In genomic region chr13:21911147-21911546, GRCm38 (mm10) we compare ENCODE assay signal across 8 mouse cellular contexts. TPM values are rescaled to one million over a fixed set of nuclear protein-coding genes. Genes with fewer than 3 reads are reported as not detected.
DNase-seq lines count a peak whose midpoint lies in the region; ATAC-seq and TF ChIP-seq lines count a peak whose summit lies in the region.

No protein-coding gene starts in this region.

- peak overlapping the region; percentile 27 for H3K4me3 ChIP-seq in lung, embryonic 14.5 days (ENCODE audit: low read depth, low read length)
- H3K4me3 ChIP-seq in G1E (ENCODE audit: low read depth, low read length) = peak overlapping the region; percentile 57; the same call in 1 of the 2 replicates
- peak overlapping the region; percentile 34 for H3K4me3 ChIP-seq in embryonic facial prominence, embryonic 14.5 days (ENCODE audit: low read depth, low read length)
- peak overlapping the region; percentile 50 for H3K4me3 ChIP-seq in limb, embryonic 10.5 days

- H3K9ac ChIP-seq in lung, embryonic 14.5 days = peak overlapping the region; percentile 45; the same call in 1 of the 2 replicates
- peak overlapping the region; percentile 2; the same call in 1 of the 2 replicates for H3K9ac ChIP-seq in embryonic facial prominence, embryonic 14.5 days (ENCODE audit: low read depth, low read length)

- 4% methylated on average over 17 of the region's 17 CpGs for WGBS in lung, embryonic 14.5 days
- WGBS in embryonic facial prominence, embryonic 14.5 days = 5% methylated on average over 17 of the region's 17 CpGs
- WGBS in limb, embryonic 10.5 days = under 1% methylated on average over 17 of the region's 17 CpGs

- peak; percentile 60 for ATAC-seq in lung, embryonic 14.5 days (ENCODE audit: insufficient read depth)
- no peak for ATAC-seq in G1E (ENCODE audit: extremely low read depth, insufficient number of reproducible peaks, low FRiP score, poor library complexity, severe bottlenecking)
- no peak for ATAC-seq in embryonic facial prominence, embryonic 14.5 days (ENCODE audit: low read depth)
- ATAC-seq in granulocyte monocyte progenitor cell, adult 5-6 weeks (replicated peaks; ENCODE audit: poor library complexity, severe bottlenecking) = no peak

- H3K4me2 ChIP-seq in lung, embryonic 14.5 days = peak overlapping the region; percentile 53
- peak overlapping the region; percentile 39 for H3K4me2 ChIP-seq in embryonic facial prominence, embryonic 14.5 days (ENCODE audit: low read depth, low read length)

- H3K27ac ChIP-seq in lung, embryonic 14.5 days (ENCODE audit: low read depth) = no peak overlapping the region
- no peak overlapping the region for H3K27ac ChIP-seq in embryonic facial prominence, embryonic 14.5 days (replicated peaks; ENCODE audit: low read depth, low read length)
- peak overlapping the region; percentile 78 for H3K27ac ChIP-seq in limb, embryonic 10.5 days

- H3K9me3 ChIP-seq in lung, embryonic 14.5 days (ENCODE audit: low read depth, low read length) = no peaks in the 10 kb centered on the region
- H3K9me3 ChIP-seq in G1E (replicated peaks) = no peaks in the 10 kb centered on the region
- H3K9me3 ChIP-seq in embryonic facial prominence, embryonic 14.5 days (ENCODE audit: control insufficient read depth, low read length) = no peaks in the 10 kb centered on the region
- no peaks in the 10 kb centered on the region for H3K9me3 ChIP-seq in limb, embryonic 10.5 days (replicated peaks)

- no peaks in the 10 kb centered on the region for H3K27me3 ChIP-seq in lung, embryonic 14.5 days (ENCODE audit: insufficient read depth, low read length)
- no peaks in the 10 kb centered on the region for H3K27me3 ChIP-seq in G1E (ENCODE audit: insufficient read depth, low read length)
- H3K27me3 ChIP-seq in embryonic facial prominence, embryonic 14.5 days (replicated peaks; ENCODE audit: control insufficient read depth, insufficient read depth, low read length) = peaks cover 16% of the 10 kb centered on the region
- H3K27me3 ChIP-seq in limb, embryonic 10.5 days (ENCODE audit: low read depth, poor library complexity, severe bottlenecking) = 0 out of 2 replicates have a peak, but pooled peaks cover 3% of the 10 kb centered on the region

- no peak for TF ChIP-seq CTCF in lung, embryonic 14.5 days (IDR thresholded peaks at IDR 0.05; ENCODE audit: low read depth)
- no peak for TF ChIP-seq CTCF in G1E (IDR thresholded peaks at IDR 0.05; ENCODE audit: low read depth, low read length)

- no peaks in the 10 kb centered on the region for H3K36me3 ChIP-seq in lung, embryonic 14.5 days (ENCODE audit: insufficient read depth)
- no peaks in the 10 kb centered on the region for H3K36me3 ChIP-seq in G1E (replicated peaks)
- no peaks in the 10 kb centered on the region for H3K36me3 ChIP-seq in embryonic facial prominence, embryonic 14.5 days (ENCODE audit: control insufficient read depth, insufficient read depth, low read length)
- no peaks in the 10 kb centered on the region for H3K36me3 ChIP-seq in limb, embryonic 10.5 days

- 0 out of 2 replicates have a peak, but pooled peaks cover 8% of the 10 kb centered on the region for H3K4me1 ChIP-seq in lung, embryonic 14.5 days (ENCODE audit: insufficient read depth)
- peaks cover 51% of the 10 kb centered on the region for H3K4me1 ChIP-seq in G1E (ENCODE audit: insufficient read depth, low read depth, low read length)
- H3K4me1 ChIP-seq in embryonic facial prominence, embryonic 14.5 days (ENCODE audit: control insufficient read depth, insufficient read depth, low read length) = peaks cover 5% of the 10 kb centered on the region; the same call in 1 of the 2 replicates
- peaks cover 20% of the 10 kb centered on the region for H3K4me1 ChIP-seq in limb, embryonic 10.5 days

- peak; percentile 86 for DNase-seq in lung, embryonic 14.5 days
- no peak for DNase-seq in lung, postnatal 14 days
- DNase-seq in G1E (ENCODE audit: low spot score) = no peak
- DNase-seq in embryonic facial prominence, embryonic 14.5 days (ENCODE audit: low spot score) = peak; percentile 25
- peak; percentile 86 for DNase-seq in limb, embryonic 10.5 days (ENCODE audit: low spot score)
- DNase-seq in retina, postnatal 1 day = peak; percentile 52
- DNase-seq in urinary bladder, postnatal 36 days (ENCODE audit: low spot score in 2 of 2) = no peak

RNA-seq across cellular contexts. Expression of gene Zfp184, which starts 33.7 kb away (rescaled TPM):
- 16.0 and 16.4 TPM in 2 replicates for polyA plus RNA-seq in lung, embryonic 14.5 days (2014; fragmentation: Nextera tagmentation; extraction: Ambion mirVana)
- total RNA-seq in G1E (2014; fragmentation: Nextera tagmentation) = 10.4 and 20.1 TPM in 2 replicates
- 2.2 and 3.6 TPM in 2 replicates for total RNA-seq in G1E (2017)
- polyA plus RNA-seq in G1E (2012) = 0.20 and 0.26 TPM in 2 replicates
- 7.6 and 8.9 TPM in 2 replicates for polyA plus RNA-seq in embryonic facial prominence, embryonic 14.5 days (2014; fragmentation: Nextera tagmentation; extraction: Ambion mirVana)
- polyA plus RNA-seq in limb, embryonic 10.5 days (2016; fragmentation: Nextera tagmentation; extraction: Ambion mirVana) = 22.4 and 27.0 TPM in 2 replicates
- total RNA-seq in granulocyte monocyte progenitor cell, adult 5-6 weeks (2014; fragmentation: Nextera tagmentation) = 13.3 and 15.7 TPM in 2 replicates
- 13.3 and 16.3 TPM in 2 replicates for total RNA-seq in granulocyte monocyte progenitor cell, adult 5-6 weeks (2017)

Comparison
In these comparisons a context has a peak if more than half of its experiments do, and no peak if none do; other contexts are left out.
1. DNase-seq: peak in lung, embryonic 14.5 days (single experiment), embryonic facial prominence, embryonic 14.5 days (single experiment), limb, embryonic 10.5 days (single experiment) and retina, postnatal 1 day (single experiment); none in lung, postnatal 14 days (single experiment), G1E (single experiment) and urinary bladder, postnatal 36 days (0 of 2).
2. Peak in every context shown above with its lines, with median percentiles within 50 percentile points of each other: H3K4me3 ChIP-seq.